Mouse (Mus musculus) megakaryocyte-erythroid progenitor cell, adult 5-6 weeks (primary cell): ENCODE results near the gene Ceacam1. TPM values are rescaled to one million over a fixed set of nuclear protein-coding genes. Genes with fewer than 3 reads are reported as not detected.
A peak's percentile ranks its signal among the peaks of the same experiment; 100 is the strongest.
"Not testable (repeated sequence)": the region's sequence is repeated elsewhere in the genome, so short reads cannot be mapped to it uniquely, and the experiment has no call there.

Source experiments
- ATAC-seq: replicated peaks from 2 replicates; pipeline ENCODE4 v1.8.0; 2016; ENCODE audit warnings: mild to moderate bottlenecking, inconsistent platforms; ENCODE audit not compliant: severe bottlenecking, poor library complexity, low FRiP score, low TSS enrichment
- total RNA-seq, 2 experiments: library from RNA; stranded (forward) in 1 of 2; stranded (reverse) in 1 of 2; fragments of 200-1000, 215-1000 nt in 1 of 2; fragments of >200 nt in 1 of 2; fragmentation: Nextera tagmentation in 1 of 2; gene quantifications; 2 replicates each; pipeline ENCODE4 v1.2.3; 2014 to 2017

Gene Ceacam1
- 6.6 and 6.8 TPM in 2 replicates for total RNA-seq (2014; fragmentation: Nextera tagmentation)
- 1.3 and 6.4 TPM in 2 replicates for total RNA-seq (2017)

DNA sequence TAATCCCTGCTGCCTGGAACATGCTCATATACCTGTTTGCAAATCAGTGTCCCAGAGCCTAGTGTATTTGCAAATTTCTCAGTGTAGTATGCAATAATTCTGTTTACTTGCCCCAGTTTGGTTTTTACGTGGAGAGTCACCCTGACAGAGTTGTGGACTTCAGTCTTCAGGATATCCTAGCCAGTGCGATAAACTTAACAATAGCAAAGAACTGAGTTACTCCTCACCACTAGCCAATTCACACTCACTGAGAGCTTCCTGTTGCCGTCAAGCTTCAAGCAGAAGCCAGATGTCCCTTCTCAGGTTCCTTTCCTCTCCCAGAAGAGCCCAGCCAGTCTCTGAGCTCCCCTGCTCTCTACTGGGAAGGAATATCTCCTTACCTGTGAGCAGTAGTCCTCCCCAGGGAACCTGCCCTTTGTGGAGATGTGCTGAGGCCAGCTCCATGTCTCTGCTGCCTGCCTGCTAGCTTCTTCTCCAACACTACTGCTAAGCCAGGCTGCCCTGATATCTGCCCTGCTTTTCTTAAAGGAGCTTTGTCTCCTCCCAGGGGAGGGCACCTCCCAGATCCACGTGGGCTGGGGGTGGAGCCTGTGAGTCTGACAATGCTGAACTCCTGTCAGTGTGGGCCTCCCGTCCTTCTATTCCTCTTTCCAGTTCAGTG, at the start of gene Ceacam1:
Ceacam1 (minus strand) TSS at position 513 of the 661 bp plus-strand sequence.
- peak; percentile 99 for ATAC-seq

DNA sequence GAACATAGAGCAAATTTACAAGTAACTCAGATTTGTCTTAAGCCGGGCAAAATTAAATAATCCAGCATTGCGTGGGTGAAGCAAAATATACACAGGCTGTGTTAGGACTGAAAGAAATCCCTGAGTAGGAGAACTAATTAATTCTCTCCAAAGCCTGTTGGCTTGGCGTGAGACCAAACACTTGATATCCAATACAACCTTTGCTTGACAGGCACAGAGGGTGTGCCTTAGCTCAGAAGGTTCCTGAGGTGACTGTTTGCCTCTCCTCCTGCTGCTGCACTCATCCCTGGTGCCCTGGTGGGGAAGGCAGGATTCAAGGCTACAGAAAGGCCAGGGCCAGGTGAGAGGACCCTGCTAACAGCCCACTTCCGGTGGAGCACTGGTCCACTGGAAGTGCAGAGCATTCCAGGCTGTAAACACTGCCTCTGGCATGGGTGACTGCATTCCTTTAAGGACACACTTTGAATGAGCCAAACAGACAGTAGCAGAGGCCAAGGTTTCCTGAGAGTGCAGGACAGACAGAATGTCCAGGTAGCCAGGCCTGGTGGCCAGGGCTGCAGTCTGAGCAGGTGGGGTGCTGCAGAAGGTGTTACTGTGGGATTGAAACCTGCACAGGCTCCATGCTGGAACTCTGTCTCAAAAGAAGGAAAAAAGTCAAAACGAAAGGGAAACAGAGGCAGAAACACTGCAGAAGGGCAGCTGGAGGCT, 38.8 kb upstream of the Ceacam1 start:
- not testable (repeated sequence) for ATAC-seq

DNA sequence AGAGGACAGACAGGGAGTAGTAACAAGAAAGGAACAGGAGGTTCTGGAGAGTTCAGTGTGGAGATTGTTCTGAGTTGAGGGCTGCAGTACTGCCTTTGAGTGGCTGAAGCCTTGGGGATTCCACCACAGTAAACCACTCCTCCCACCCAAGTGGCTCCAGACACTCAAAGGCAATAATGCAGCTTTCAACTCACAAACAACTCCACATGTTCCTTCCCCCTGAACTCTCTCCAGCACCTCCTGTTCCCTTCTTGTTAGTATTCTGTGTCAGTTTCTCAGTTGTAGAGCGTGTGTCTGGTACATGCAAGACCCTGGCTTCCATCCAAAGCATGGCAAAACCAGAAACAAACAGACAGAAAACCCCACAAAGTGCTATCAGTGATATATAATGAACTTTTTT, 38.3 kb upstream of the Ceacam1 start:
- not testable (repeated sequence) for ATAC-seq

DNA sequence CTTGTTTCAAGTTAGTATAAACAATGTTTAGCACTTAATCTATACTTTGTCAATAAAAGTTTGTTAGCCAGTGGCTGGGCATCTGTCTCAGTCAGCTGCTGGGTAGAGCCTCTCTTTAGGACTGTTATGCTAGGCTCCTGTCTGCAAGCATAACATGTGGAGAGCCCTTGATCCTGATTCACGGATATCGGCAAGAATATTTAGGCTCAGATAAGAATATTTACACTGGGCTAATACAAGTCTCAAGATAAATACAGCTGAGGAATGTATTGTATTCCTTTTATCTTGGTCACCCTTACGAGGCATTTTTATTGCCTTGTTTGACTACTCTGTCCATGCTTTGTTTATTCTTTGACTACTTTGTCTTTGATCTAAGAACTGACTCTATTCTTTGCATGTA, 32.5 kb upstream of the Ceacam1 start:
- ATAC-seq = no peak

DNA sequence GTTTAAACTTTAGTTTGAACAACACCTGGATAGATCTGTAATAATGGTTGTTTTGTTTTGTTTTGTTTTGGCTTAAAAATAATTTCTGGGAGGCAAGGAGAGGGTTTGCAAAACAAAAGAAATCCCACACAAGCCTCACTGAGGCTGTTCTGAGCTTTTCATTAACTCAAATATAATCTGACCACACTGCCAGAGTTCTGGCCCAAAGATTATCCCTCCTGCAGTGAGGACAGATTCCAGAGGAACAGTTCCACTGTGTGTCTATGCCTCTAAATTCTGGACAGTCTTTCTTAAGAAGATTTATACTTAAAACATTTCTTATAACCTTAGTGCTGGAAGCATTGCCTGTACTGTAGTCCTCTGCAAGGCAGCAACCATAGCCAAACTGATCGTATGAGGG, 17.2 kb upstream of the Ceacam1 start:
- no peak for ATAC-seq

DNA sequence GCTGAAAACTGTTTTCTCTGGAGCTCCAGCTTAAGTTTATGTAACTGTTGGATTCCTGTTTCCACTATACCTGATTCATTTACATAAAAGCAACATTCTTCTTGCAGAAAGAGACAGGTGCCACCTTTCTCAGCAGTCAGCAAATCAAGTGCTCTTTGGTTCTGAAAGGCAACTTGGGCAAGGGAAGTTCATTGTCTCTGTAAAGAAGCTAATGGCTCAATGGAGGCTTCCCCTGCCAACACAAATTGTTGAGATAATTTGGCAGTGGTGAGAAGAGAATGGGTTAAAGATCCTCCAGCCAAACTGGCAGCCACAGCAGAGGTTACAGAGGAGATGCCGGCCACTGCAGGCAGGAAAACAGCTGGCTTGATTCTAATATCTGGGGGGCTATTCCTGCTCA, 13.3 kb upstream of the Ceacam1 start:
- not testable (repeated sequence) for ATAC-seq

DNA sequence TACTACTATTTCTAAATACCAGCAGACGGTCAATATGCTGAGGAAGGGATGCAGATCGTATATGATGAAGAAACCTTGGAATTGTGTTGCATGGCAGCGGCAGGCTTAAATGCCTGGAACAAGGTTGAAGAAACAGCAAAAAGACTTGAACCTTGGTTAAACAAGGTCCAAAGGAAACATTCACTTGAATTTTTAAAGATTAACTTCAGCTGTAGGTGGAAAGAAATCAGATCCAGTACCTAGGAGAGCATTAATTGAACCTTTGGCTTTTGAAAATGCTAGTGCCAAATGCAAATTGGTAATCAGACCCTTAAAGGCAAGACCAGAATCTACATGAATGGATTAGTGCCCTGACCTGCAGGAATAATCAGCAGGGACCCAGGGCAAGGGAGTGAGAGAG, 12.0 kb upstream of the Ceacam1 start:
- not testable (repeated sequence) for ATAC-seq

DNA sequence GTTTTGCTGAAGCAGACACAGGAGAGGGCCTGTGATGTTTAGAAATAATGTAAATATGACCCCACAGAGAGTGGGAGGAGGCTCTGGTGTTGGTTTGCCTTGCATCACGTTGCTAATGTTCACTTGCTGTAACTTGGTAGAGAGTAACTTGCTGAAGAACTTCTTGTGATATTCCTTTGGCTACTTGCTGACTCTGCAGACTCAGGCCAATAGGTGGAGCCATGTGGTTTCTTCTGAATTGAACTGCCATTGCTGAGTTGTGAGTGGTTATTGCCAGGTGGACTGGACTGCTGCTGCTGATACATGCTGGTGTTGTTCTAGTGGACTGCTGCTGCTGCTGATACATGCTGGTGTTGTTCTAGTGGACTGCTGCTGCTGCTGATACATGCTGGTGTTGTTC, 8.8 kb upstream of the Ceacam1 start:
- no peak for ATAC-seq

DNA sequence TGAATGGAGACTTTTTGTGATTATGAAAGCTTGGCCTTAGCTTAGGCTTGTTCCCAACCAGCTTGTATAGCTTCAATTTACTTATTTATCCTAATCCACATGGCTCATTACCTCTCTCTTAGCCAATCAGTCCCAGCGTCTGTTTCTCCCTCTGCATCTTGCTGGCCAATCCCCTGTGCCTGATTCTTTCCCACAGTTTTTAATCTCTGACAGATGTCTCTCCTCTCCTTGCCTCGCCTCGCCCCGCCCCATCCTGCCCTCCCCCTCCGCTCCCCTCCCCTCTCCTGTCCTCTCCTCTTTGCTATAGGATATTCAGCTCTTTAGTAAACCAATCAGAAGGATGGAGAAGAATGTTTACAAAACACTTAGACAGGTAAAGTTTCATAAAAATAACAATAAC, 7.7 kb upstream of the Ceacam1 start:
- ATAC-seq = no peak

DNA sequence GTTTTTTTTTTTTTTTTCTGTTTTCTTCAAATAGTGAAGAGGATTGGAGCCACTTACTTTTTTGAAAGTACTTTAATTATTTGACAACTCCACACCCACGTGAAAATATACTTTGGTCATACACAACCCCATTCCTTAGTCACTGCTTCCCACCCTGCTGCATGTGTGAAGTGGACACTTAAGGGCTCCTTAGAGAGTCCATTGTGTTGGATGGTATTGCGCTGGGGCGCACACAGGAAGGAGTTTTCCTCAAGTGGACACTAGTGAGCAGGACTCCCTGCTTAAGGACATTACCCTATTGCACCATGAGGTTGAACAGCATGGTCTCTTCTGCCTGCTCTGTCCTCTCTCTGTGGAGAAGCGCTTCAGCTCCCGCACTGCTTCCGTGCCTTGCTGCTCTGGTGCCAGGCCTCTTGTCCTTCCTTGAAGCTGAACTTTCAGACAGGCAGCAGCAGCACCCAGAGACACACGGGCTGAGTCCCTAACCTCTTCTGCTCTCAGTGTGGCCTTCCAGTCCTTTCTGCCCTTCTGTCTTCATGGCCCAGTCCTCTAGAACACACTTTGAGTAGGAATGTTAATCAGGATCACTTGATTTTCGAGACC, 5.8 kb upstream of the Ceacam1 start:
- no peak for ATAC-seq

DNA sequence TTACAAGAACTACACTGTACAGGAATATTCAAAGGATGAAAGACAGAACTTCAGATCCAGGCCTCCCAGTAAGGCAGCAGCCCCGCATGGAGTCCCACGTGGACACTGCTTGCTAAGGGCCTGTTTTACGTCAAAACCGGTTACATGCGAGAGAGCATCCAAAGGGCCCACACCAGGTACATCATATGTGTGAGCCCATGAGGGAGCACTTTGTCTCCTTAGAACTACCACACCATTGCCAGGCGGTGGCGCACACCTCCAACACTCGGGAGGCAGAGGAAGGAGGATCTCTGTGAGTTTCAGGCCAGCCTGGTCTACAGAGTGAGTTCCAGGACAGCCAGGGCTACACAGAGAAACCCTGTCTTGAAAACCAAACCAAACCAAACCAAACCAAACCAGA, 3.4 kb upstream of the Ceacam1 start:
- ATAC-seq = not testable (repeated sequence)

DNA sequence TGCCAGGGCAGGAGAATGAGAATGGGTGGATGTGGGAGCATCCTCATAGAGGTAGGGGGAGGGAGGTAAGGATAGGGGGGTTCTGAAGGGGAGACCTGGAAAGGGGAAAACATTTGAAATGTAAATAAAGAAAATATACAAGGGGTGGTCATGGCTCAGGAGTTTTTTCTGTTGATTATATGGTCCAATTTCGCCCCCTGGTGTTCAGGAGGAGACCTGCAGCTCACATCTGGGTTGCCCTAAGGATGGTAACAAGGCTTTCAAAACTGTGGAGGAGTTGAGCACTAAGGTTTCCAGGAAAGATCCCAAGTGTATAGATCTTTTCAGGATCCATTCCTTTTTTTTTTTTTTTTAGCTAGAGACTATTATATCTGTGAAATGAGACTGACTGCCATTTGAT, 2.0 kb upstream of the Ceacam1 start:
- no peak for ATAC-seq

DNA sequence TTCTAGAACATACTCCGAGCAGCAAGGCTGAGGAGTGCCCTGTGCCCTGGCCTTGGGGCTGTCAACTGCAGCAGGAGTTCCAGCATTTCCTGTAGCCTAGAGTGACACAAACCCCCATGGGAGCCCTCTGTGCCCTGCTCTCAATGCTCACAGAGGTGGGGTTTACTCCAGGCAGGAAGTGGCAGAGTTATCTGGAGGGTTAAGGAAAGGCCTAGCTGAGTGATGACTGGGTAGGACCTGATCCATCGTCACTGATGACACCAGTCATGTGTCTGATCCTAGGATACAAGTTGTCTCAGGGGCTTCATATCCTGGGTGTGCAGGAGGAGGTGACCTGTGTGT, 320 bp upstream of the Ceacam1 start:
- peak; percentile 71 for ATAC-seq

DNA sequence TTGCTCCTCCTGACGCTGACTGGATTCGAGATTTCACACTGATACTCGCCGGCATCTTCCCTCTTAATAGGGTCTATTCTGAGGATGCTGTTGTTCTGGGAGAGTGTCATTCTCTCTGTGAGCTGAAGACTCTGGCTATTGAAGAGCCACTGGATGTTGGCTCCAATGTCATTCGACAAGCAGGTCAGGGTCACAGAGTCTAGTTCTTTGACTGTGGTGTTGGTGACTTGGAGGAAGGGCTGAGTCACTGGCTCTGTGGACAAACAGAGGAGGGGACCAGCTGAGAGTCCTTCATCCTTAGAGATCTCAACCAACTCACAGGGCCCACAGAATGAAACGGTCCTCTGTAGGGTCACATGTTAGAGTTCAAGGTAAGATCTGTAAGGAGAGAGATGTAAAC, 5.6 kb downstream of the Ceacam1 start:
- not testable (repeated sequence) for ATAC-seq

DNA sequence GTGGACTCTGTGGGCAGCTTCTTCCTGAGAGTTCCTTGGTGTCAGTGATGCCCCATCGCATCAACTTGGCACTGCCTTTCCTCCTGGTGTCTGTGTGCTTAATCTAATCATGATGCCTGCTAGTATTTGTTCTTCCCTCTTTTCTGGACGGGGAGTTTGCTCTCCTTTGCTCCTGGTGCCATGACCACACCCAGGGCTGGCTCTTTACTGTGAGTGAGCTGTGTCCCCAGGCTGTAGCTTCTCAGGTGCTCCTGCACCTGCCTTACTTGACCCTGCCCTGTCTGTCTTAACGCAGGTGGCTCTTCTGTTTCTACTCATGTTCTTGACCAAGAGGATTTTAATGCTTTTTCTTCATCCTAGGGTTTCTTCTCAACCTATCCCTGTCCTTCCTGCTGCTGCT, 11.8 kb downstream of the Ceacam1 start:
- ATAC-seq = not testable (repeated sequence)

DNA sequence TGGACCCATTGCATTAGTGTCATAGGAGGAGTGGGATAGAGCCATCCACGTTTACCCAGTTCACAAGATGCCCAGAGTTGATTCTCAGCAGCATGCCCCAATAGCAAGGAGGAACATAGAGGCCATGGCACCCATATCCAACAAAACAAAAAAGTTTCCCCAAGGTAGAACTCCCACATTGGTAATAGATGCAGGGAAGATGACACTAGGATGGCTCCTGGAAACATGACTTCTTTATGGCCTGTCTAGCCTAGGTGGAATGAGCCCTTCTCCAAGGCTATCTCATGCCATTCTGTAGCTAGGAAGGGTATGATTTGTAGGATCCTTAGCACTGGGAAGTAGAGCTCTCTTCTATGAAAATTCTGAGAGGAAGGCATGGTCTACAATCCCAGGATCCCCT, 12.4 kb downstream of the Ceacam1 start:
- ATAC-seq = no peak

DNA sequence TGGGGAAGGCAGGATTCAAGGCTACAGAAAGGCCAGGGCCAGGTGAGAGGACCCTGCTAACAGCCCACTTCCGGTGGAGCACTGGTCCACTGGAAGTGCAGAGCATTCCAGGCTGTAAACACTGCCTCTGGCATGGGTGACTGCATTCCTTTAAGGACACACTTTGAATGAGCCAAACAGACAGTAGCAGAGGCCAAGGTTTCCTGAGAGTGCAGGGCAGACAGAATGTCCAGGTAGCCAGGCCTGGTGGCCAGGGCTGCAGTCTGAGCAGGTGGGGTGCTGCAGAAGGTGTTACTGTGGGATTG, 15.4 kb downstream of the Ceacam1 start:
- ATAC-seq = not testable (repeated sequence)

DNA sequence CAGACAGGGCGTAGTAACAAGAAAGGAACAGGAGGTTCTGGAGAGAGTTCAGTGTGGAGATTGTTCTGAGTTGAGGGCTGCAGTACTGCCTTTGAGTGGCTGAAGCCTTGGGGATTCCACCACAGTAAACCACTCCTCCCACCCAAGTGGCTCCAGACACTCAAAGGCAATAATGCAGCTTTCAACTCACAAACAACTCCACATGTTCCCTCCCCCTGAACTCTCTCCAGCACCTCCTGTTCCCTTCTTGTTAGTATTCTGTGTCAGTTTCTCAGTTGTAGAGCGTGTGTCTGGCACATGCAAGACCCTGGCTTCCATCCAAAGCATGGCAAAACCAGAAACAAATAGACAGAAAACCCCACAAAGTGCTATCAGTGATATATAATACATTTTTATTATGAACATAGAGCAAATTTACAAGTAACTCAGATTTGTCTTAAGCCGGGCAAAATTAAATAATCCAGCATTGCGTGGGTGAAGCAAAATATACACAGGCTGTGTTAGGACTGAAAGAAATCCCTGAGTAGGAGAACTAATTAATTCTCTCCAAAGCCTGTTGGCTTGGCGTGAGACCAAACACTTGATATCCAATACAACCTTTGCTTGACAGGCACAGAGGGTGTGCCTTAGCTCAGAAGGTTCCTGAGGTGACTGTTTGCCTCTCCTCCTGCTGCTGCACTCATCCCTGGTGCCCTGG, 15.9 kb downstream of the Ceacam1 start:
- not testable (repeated sequence) for ATAC-seq

DNA sequence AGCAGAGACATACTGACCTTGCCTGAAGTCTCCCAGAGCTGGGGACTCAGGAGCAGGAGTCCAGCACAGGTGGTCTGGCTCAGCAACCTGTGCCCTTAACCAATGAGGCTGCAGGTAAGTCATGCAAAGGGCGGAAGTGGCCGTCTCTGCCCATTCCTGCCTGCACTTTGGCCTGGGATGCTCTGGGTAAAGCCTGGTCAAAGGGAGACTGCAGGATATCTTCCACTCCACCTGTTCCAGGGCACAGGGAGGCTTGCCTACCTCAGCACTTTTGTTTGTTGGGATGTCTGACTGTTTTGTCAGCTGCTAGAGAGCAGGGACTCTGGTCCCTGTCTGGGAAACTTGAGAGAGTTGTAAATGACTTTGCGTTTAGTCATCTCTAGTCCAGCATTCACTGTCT, 25.3 kb downstream of the Ceacam1 start:
- no peak for ATAC-seq
